Mouse (Mus musculus) WW6 (cell line): ENCODE data around the gene Ano8.
"Not testable (repeated sequence)": the region's sequence is repeated elsewhere in the genome, so short reads cannot be mapped to it uniquely, and the experiment has no call there.

Experiments
- DNase-seq: peaks from one replicate; pipeline ENCODE4 v3.0.0-alpha.2; 2013; ENCODE audit warnings: low read depth, low spot score

The Ano8 gene

DNA sequence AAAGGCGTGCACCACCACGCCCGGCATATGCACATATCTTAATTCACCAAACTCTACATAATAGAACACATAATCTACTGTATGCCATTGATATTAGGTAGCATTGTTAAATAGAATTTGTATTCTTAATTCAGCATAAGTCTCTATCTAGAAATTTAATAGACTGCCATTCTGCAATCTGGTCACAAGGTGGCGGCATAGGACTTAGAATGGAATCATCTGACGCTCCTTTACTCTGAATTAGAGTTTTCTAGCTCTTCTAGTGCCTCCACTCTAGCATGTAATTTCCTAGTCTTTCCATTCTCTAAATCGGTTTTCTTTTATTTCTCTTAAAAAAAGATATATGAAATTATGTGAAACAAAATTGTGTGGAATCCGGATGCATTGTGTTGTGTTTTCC is 44.4 kb downstream of the Ano8 start:
- no peak for DNase-seq

DNA sequence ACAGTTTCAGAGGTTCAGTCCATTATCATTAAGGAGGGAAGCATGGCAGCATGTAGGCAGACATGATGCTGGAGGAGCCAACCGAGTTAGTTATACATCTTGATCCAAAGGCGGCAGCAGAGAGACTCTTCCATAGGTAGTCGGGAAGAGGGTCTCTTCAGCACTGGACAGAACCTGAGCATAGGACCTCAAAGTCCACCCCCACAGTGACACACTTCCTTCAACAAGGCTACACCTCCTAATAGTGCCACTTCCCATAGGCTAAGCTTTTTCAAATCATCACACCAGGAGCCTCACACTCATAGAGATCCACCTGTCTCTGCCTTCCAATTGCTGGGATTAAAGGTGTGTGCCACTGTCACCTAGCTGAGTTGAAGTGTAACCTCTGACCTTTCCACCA is 48.7 kb downstream of the Ano8 start:
- DNase-seq, result no peak

DNA sequence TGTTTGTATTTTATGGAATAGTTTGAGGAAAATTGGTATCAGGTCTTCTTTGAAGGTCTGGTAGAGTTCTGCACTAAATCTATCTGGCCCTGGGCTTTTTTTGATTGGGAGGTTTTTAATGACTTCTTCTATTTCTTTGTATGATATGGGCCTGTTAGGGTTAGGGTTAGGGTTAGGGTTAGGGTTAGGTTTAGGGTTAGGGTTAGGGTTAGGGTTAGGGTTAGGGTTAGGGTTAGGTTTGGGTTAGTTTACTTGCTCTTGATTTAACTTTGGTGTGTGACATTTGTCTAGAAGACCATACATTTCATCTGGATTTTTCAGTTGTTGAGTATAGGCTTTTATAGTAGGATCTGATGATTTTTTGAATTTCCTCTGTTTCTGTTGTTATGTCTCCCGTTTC is 52.8 kb downstream of the Ano8 start:
- not testable (repeated sequence) for DNase-seq
